Mouse (Mus musculus) layer of hippocampus, adult 18-20 months (tissue): Measurements from ENCODE around the gene Nfia. TPM values are rescaled to one million over a fixed set of nuclear protein-coding genes. Genes with fewer than 3 reads are reported as not detected.

Experiments used
- DNase-seq, 2 experiments: peaks; one replicate each; pipeline ENCODE4 v3.0.0; 2022; ENCODE audit warnings: low spot score in 2 of 2
- total RNA-seq, 2 experiments: library from RNA; stranded (reverse); gene quantifications; 2 replicates each; pipeline ENCODE4 v1.2.3; 2021

The Nfia gene
- total RNA-seq, 2 experiments from 2014 or later = 94.5 to 95.9 TPM

GRCm38 (mm10) chr4:97780666-97781435 is 8.3 kb downstream of the Nfia start:
- DNase-seq = no peak

- no peak for DNase-seq
Observed at GRCm38 (mm10) chr4:97782069-97782468, 9.5 kb downstream of the Nfia start.

DNA sequence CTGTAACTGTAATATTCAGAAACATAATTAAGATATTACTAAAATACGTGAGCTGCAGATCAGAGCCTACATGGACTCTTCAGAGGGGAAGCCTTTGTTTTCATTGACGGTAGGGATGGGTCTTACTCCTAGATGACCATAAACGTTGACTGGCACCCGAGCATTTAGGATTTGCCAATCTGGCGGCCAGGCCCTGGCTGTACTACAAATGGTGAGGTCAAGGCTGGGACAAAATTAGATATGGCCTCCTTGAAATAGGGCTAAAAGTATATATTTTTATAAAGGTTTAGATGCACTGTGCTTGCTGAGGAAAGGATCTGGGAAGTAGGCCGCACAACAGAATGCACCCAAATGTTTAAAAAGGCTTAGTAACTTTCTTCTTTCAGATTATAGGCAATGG is 10.0 kb downstream of the Nfia start:
- DNase-seq = no peak

DNA sequence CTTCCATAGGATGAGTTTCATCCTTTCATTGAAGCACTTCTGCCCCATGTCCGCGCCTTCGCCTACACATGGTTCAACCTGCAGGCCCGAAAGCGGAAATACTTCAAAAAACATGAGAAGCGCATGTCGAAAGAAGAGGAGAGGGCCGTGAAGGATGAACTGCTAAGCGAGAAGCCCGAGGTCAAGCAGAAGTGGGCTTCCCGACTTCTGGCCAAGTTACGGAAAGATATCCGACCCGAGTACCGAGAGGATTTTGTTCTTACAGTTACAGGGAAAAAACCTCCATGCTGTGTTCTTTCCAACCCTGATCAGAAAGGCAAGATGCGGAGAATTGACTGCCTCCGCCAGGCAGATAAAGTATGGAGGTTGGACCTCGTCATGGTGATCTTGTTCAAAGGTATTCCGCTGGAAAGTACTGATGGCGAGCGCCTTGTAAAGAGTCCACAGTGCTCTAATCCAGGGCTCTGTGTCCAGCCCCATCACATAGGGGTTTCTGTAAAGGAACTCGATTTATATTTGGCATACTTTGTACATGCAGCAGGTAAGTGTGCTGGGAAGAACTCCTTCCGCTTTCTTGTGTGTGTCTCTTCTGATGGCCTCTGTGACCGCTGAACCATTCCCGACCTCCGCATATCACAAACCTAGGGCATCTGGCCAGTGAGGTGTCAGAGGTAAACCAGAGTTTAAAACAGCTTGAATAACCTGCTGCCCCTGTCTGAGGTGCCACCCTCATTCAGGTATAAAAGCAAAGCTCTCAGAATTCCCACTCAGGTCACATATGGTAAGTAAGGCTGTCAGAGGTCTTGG is 10.7 kb downstream of the Nfia start:
- DNase-seq = peak in 1 of 2 experiments; percentile 36

DNA sequence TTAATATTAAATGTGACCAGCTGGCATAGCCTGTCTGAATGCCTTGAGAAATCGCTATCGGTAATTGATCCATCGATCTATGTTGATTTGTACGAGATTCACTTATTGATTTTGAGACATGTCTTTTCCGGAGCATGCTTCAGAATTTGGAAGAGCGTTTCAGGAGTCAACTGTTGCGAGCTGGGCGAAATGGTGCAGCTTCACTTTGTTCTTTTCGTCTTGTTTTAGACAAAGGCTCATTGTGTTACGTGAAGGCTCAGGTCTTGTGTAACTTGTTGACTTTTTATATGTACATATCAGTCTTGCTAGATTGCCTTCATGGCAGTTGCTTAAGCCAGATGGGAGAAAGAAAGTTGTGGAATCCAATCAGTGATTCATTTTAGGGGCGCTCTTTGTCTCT is 11.7 kb downstream of the Nfia start:
- DNase-seq = peak in 1 of 2 experiments; percentile 45

- DNase-seq = peak in 1 of 2 experiments; percentile 60
Observed at GRCm38 (mm10) chr4:97785547-97786271, 13.2 kb downstream of the Nfia start.

DNA sequence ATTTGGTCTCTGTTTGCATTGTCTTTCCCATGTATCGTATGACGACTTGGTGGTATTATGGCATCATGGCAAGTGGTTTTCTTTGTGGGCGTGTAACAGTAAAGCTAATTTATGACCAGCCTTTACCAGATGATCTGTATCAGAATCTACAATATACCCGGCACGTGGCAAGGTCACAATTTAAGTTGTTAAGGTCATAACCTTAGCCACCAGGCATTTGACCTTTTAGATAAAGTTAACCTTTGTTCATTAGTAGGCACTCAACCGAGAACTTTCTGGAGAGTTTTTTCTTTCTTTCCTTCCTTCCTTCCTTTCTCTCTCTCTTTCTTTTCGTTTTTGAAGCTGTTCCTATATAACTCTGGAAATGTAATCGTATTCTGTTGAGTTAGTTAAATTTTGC is 14.0 kb downstream of the Nfia start:
- no peak for DNase-seq

GRCm38 (mm10) chr4:97787515-97787914 is 15.0 kb downstream of the Nfia start:
- DNase-seq = peak in 1 of 2 experiments; percentile 56

DNA sequence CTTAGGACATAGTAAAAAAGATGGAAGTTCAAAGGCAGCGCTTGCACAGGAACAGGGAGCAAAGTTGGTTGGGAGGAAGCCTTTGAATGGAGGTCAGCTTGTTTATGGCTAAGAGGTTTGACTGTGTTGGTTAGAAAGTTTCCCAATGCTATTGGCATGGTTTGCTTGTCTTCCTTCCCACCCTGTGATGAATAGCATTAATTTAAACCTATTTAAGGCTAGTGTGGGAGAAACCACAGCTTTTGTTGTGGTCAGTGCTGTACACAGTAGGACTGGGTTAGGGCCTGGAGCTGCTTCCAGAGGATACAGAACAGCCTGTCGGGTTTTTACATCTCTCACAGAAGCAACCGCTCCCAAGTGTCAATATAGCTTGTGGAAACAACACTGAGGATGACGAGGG is 16.0 kb downstream of the Nfia start:
- DNase-seq = no peak

DNA sequence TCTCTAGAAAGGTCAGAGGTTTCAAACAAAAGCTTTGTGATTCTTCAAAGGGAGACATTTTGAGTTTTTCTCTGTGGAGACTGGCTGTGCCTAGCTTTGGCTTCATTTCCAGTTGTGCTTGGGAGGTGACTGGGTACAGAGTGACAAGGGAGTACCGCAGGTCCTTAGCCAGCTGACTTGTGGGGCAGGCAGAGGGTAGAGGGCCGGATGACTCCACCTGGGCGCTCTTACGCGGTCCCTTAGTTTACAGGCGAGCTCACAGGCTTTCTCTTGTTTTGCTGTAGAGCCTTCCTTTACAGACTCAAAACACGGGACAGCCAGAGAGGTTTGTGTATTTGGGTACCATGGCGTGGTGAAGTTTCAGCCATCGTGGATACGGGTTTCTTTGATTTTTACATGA is 21.4 kb downstream of the Nfia start:
- DNase-seq = no peak

DNA sequence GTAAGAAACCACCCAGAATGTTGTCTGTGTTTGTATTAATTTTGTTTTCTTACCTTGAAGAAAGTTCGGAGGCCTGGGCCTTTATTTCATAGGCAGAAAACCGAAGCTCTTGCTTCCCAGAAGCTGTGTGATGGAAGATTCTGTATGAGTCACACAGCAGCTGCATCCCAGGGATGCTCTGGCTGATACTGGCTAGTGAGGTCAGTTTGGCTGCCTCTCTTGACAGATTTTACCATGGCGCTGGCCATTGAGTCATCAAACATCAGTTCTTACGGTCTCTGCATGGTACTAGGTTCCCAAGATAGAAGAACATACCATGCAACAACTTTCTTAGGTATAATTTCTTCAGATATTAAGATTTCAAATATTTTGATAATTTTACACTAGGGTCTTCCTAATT is 22.3 kb downstream of the Nfia start:
- no peak for DNase-seq

DNA sequence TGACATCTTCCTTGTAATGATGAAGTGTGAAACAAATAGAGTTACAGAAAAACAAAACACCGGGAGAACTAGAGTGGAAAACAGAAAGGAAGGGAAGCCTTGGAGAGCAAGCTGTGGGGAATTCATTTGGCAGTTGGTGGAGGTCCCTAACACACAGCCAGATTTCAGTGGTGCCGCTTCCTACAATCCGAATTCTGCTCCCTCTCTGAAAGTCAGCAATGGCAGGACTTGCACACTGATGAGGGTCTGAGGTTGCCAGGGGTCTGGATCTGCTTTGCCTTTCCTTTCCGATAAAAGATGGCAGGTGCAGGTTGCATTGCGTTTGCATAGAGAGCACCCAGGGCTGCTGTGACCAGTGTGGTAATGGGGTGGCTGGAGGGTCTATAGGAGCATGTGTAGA is 23.4 kb downstream of the Nfia start:
- peak in 1 of 2 experiments; percentile 55 for DNase-seq

GRCm38 (mm10) chr4:97796505-97796904 is 24.0 kb downstream of the Nfia start:
- DNase-seq = peak in 1 of 2 experiments; percentile 41

GRCm38 (mm10) chr4:97803791-97804190 is 31.3 kb downstream of the Nfia start:
- no peak for DNase-seq

- no peak for DNase-seq
Observed at GRCm38 (mm10) chr4:97804638-97805037, 32.1 kb downstream of the Nfia start.

DNA sequence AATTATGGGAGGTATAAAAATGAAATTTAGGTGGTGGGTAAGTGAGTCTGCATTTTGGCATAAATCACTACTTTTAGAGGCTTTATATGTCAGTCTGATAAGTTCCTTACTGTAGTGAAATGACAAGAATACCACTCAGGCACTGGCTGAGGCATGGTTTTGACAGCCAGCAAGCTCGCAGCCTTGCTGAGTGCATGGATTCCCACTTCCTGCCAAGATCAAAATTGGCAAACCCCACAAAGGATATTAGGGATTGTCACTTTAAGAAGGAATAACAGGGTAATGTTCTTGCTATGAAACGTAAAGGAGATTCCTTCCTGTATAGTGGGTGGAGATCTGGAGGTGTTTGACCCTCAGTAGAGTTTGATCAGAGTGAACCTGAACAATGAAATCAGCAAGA is 32.7 kb downstream of the Nfia start:
- DNase-seq = no peak

DNA sequence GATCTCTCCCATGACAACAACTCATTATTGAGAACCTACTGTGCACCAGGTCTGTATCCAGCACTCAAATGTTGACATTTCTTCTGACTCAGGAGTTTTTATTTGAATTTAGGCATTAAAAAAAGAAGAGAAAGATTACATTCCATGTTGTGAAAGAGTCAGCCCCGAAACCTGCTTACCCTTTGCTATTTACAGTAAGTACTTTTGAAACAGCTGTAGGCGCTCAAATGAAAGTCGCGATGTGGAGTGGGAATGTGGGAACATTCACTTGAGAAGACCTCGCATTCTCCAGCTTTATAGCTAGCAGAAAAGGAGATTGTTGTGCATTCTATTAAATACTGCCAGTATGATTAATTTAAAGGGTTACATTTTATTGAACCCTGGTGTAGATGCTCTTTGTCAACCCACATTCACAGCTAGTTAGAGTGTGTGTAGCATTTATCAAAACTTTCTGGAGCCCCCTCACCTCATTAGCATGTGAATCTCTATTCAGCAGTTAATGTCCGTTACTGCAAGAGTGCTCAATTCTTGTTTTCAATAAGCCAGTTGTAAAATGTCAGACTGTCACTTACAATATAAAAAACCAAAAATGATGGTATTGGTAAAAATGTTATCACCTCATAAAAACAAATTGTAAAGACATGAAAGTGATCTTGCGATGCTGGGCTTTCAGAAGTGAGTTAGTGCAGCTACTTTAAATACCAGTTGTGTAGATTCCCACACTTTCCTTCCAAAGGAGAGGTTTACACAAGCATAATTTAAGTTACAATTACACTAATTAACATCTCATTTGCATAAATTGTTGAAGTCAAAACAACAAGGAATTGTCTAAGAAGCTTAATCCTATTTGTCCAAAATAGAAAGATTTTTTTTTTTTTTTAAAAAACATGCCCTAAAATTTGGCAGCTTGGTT is 33.6 kb downstream of the Nfia start:
- DNase-seq = no peak

DNA sequence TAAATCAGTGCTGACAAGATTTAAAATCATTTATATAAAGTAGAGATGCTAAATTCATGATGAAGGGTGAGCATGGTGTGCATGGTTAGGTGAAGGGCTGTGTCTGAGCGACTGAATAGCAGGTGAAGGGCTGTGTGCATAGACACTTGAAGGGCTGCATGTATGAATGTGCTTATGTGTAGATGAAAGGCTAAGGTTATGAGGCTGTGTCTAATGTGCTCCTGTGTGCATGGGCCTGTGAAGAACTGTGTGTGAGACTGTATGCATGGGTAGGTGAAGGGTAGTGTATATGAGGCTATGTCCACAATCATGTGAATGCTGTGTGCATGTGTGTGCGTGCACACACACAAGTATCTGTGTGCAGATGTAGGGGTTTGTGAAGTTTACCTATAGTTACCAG is 34.4 kb downstream of the Nfia start:
- DNase-seq = no peak

DNA sequence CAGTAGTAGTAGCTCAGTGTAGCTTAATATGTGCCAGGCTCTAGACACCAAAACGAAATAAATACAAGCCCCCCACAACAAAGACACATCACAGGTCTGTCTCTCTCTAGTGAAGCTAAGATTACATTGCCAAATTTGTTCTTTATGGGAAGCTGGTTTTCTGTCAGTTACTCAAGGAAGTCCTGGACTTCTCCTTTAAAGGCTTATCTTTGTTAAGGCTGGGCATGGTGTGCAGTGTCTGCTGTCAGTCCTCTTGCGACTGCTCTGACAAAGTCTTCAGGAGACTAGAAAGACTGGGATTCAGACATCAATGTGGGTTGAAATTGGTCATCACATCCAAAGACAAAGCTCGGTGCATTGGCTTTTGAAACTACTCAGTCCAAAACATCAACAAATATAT is 36.4 kb downstream of the Nfia start:
- no peak for DNase-seq

DNA sequence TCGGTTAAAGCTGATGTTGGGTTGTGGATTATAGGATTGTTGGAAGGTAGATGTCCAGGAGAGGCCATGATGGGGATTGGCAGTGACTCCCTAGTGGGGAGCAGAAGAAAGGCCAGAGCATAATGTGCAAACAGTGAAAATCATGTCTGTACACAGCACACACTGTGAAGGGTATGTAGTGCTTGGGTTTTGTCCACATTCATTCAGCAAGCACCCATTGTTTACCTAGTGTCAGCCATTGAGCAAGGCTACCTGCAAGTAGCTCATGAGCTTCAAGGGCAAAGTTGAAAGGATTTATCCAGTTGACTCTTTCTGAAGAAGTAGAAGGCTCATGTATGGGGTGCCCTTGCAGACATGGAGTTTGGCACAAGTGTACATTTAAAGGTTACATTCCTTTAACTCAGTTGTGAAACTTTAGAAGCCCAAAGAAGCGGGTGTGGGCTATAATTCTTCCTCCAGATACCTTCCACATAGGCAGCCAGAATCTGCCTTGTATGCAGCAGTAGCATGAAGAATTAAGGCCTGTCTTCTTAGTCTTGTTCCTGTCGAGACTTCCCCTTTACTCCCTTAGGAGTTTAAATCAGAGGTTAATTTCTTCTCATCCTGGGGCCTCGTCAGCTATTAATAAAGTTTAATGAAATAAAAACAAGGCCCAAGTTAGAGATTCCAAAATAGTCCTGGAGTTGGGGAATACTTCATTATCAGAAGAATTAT is 37.2 kb downstream of the Nfia start:
- DNase-seq = no peak
